Mouse (Mus musculus): ENCODE data around the gene Me3. TPM values are rescaled to one million over a fixed set of nuclear protein-coding genes. Genes with fewer than 3 reads are reported as not detected.
"Not testable (repeated sequence)": the region's sequence is repeated elsewhere in the genome, so short reads cannot be mapped to it uniquely, and the experiment has no call there.

Gene Me3
- polyA plus RNA-seq, 1 experiment from 2014 or later = 1.9 TPM

- H3K9ac ChIP-seq = no peak overlapping the region
- no peaks in the 10 kb centered on the region for H3K9me3 ChIP-seq
- ATAC-seq (ENCODE audit: low FRiP score, low read depth) = no peak
These were observed 80.9 kb downstream of the Me3 start for GRCm38 (mm10) chr7:89713059-89713458.

GRCm38 (mm10) chr7:89716226-89716625, 84.0 kb downstream of the Me3 start:
- Histone ChIP-seq H3K4me2 (replicated peaks) (no peak overlapping the region), H3K4me3 (no peak overlapping the region), H3K36me3 (no peaks in the 10 kb centered on the region), H3K9me3 (no peaks in the 10 kb centered on the region), H3K27me3 (replicated peaks) (no peaks in the 10 kb centered on the region), H3K4me1 (no peaks in the 10 kb centered on the region), H3K9ac (no peak overlapping the region), H3K27ac (no peak overlapping the region)
- ATAC-seq (ENCODE audit: low FRiP score, low read depth) = no peak
- WGBS = 82% methylated on average over 3 of the region's 3 CpGs

More at GRCm38 (mm10) chr7:89713059-89713458, 80.9 kb downstream of the Me3 start:
- H3K4me3 ChIP-seq = no peak overlapping the region
- no peak overlapping the region for H3K27ac ChIP-seq
- no peaks in the 10 kb centered on the region for H3K4me1 ChIP-seq
- no peaks in the 10 kb centered on the region for H3K27me3 ChIP-seq (replicated peaks)
- no peaks in the 10 kb centered on the region for H3K36me3 ChIP-seq
- no peak overlapping the region for H3K4me2 ChIP-seq (replicated peaks)

- Histone ChIP-seq H3K27ac (no peak overlapping the region), H3K4me2 (replicated peaks) (no peak overlapping the region), H3K36me3 (no peaks in the 10 kb centered on the region), H3K9me3 (no peaks in the 10 kb centered on the region), H3K9ac (no peak overlapping the region), H3K4me1 (no peaks in the 10 kb centered on the region), H3K4me3 (no peak overlapping the region), H3K27me3 (replicated peaks) (no peaks in the 10 kb centered on the region)
- 59% methylated on average over 2 of the region's 2 CpGs for WGBS
- no peak for ATAC-seq (ENCODE audit: low FRiP score, low read depth)
These were observed 85.3 kb downstream of the Me3 start for GRCm38 (mm10) chr7:89717521-89717920.

GRCm38 (mm10) chr7:89718264-89718663, 86.1 kb downstream of the Me3 start:
- no peak overlapping the region for H3K9ac ChIP-seq
- 88% methylated on average over 2 of the region's 2 CpGs for WGBS
- H3K9me3 ChIP-seq = no peaks in the 10 kb centered on the region
- no peak overlapping the region for H3K4me2 ChIP-seq (replicated peaks)
- H3K27me3 ChIP-seq (replicated peaks) = no peaks in the 10 kb centered on the region
- no peak for ATAC-seq (ENCODE audit: low FRiP score, low read depth)
- no peaks in the 10 kb centered on the region for H3K4me1 ChIP-seq
- H3K4me3 ChIP-seq = no peak overlapping the region
- no peak overlapping the region for H3K27ac ChIP-seq
- no peaks in the 10 kb centered on the region for H3K36me3 ChIP-seq

GRCm38 (mm10) chr7:89720256-89720655, 88.1 kb downstream of the Me3 start:
- Histone ChIP-seq H3K9me3 (no peaks in the 10 kb centered on the region), H3K9ac (no peak overlapping the region), H3K27ac (no peak overlapping the region), H3K4me2 (replicated peaks) (no peak overlapping the region), H3K4me3 (no peak overlapping the region), H3K27me3 (replicated peaks) (no peaks in the 10 kb centered on the region), H3K36me3 (no peaks in the 10 kb centered on the region), H3K4me1 (no peaks in the 10 kb centered on the region)
- ATAC-seq (ENCODE audit: low FRiP score, low read depth) = no peak
- 87% methylated on average over 2 of the region's 2 CpGs for WGBS

GRCm38 (mm10) chr7:89726712-89727111, 94.5 kb downstream of the Me3 start:
- Histone ChIP-seq H3K9me3 (no peaks in the 10 kb centered on the region), H3K9ac (no peak overlapping the region), H3K4me3 (no peak overlapping the region), H3K4me1 (no peaks in the 10 kb centered on the region), H3K27me3 (replicated peaks) (no peaks in the 10 kb centered on the region), H3K36me3 (no peaks in the 10 kb centered on the region), H3K27ac (no peak overlapping the region), H3K4me2 (replicated peaks) (no peak overlapping the region)
- ATAC-seq (ENCODE audit: low FRiP score, low read depth) = no peak
- 83% methylated on average over 3 of the region's 3 CpGs for whole genome bisulfite sequencing

GRCm38 (mm10) chr7:89727615-89728014, 95.4 kb downstream of the Me3 start:
- H3K36me3 ChIP-seq = no peaks in the 10 kb centered on the region
- no peak overlapping the region for H3K27ac ChIP-seq
- no peaks in the 10 kb centered on the region for H3K27me3 ChIP-seq (replicated peaks)
- no peak overlapping the region for H3K4me2 ChIP-seq (replicated peaks)
- no peaks in the 10 kb centered on the region for H3K9me3 ChIP-seq
- no peak overlapping the region for H3K4me3 ChIP-seq
- no peak for ATAC-seq (ENCODE audit: low FRiP score, low read depth)
- no peak overlapping the region for H3K9ac ChIP-seq
- 92% methylated on average over 1 of the region's 1 CpGs for WGBS
- no peaks in the 10 kb centered on the region for H3K4me1 ChIP-seq

- no peak for ATAC-seq (ENCODE audit: low FRiP score, low read depth)
- H3K27ac ChIP-seq = no peak overlapping the region
- H3K4me1 ChIP-seq = no peaks in the 10 kb centered on the region
- no peak overlapping the region for H3K4me3 ChIP-seq
- H3K36me3 ChIP-seq = no peaks in the 10 kb centered on the region
- no peaks in the 10 kb centered on the region for H3K9me3 ChIP-seq
- WGBS = 86% methylated on average over 3 of the region's 3 CpGs
- no peak overlapping the region for H3K9ac ChIP-seq
- H3K27me3 ChIP-seq (replicated peaks) = no peaks in the 10 kb centered on the region
- no peak overlapping the region for H3K4me2 ChIP-seq (replicated peaks)
These were observed 96.2 kb downstream of the Me3 start for GRCm38 (mm10) chr7:89728393-89728792.

- no peaks in the 10 kb centered on the region for H3K4me1 ChIP-seq
- no peaks in the 10 kb centered on the region for H3K36me3 ChIP-seq
- H3K4me2 ChIP-seq (replicated peaks) = no peak overlapping the region
- no peaks in the 10 kb centered on the region for H3K9me3 ChIP-seq
- 85% methylated on average over 2 of the region's 2 CpGs for WGBS
- no peak for ATAC-seq (ENCODE audit: low FRiP score, low read depth)
- H3K4me3 ChIP-seq = no peak overlapping the region
- H3K27me3 ChIP-seq (replicated peaks) = no peaks in the 10 kb centered on the region
- no peak overlapping the region for H3K27ac ChIP-seq
- H3K9ac ChIP-seq = no peak overlapping the region
These were observed 98.3 kb downstream of the Me3 start for GRCm38 (mm10) chr7:89730514-89730913.

- H3K9me3 ChIP-seq; H3K36me3 ChIP-seq; H3K27me3 ChIP-seq (replicated peaks); H3K4me1 ChIP-seq; ATAC-seq (ENCODE audit: low FRiP score, low read depth); H3K4me2 ChIP-seq (replicated peaks); H3K27ac ChIP-seq; H3K4me3 ChIP-seq; H3K9ac ChIP-seq: not testable (repeated sequence)
- 89% methylated on average over 2 of the region's 2 CpGs for WGBS
These were observed 98.9 kb downstream of the Me3 start for GRCm38 (mm10) chr7:89731115-89731514.

GRCm38 (mm10) chr7:89748415-89748814, 116.2 kb downstream of the Me3 start:
- no peaks in the 10 kb centered on the region for H3K27me3 ChIP-seq (replicated peaks)
- ATAC-seq (ENCODE audit: low FRiP score, low read depth) = no peak
- 75% methylated on average over 7 of the region's 7 CpGs for WGBS

GRCm38 (mm10) chr7:89749183-89749582, 117.0 kb downstream of the Me3 start:
- H3K9me3 ChIP-seq = no peaks in the 10 kb centered on the region
- H3K4me3 ChIP-seq = no peak overlapping the region
- H3K27me3 ChIP-seq (replicated peaks) = no peaks in the 10 kb centered on the region
- no peak overlapping the region for H3K27ac ChIP-seq
- 43% methylated on average over 2 of the region's 2 CpGs for WGBS
- H3K4me1 ChIP-seq = 0 out of 2 replicates have a peak, but pooled peaks cover 4% of the 10 kb centered on the region
- H3K9ac ChIP-seq = no peak overlapping the region
- no peaks in the 10 kb centered on the region for H3K36me3 ChIP-seq
- ATAC-seq (ENCODE audit: low FRiP score, low read depth) = no peak
- H3K4me2 ChIP-seq (replicated peaks) = no peak overlapping the region

More at GRCm38 (mm10) chr7:89748415-89748814, 116.2 kb downstream of the Me3 start:
- no peaks in the 10 kb centered on the region for H3K9me3 ChIP-seq
- H3K4me2 ChIP-seq (replicated peaks) = no peak overlapping the region
- H3K36me3 ChIP-seq = no peaks in the 10 kb centered on the region
- no peak overlapping the region for H3K27ac ChIP-seq
- 0 out of 2 replicates have a peak, but pooled peaks cover 4% of the 10 kb centered on the region for H3K4me1 ChIP-seq
- H3K4me3 ChIP-seq = no peak overlapping the region
- no peak overlapping the region for H3K9ac ChIP-seq

- Histone ChIP-seq H3K27ac (no peak overlapping the region), H3K4me2 (replicated peaks) (no peak overlapping the region), H3K36me3 (no peaks in the 10 kb centered on the region), H3K4me3 (no peak overlapping the region), H3K9ac (no peak overlapping the region), H3K4me1 (peaks cover 16% of the 10 kb centered on the region), H3K9me3 (no peaks in the 10 kb centered on the region), H3K27me3 (replicated peaks) (no peaks in the 10 kb centered on the region)
- 22% methylated on average over 5 of the region's 5 CpGs for WGBS
- peak; percentile 89 for ATAC-seq (ENCODE audit: low FRiP score, low read depth)
These were observed 134.7 kb downstream of the Me3 start for GRCm38 (mm10) chr7:89766678-89767508.

Data from neural tube, embryonic 12.5 days (tissue).